Mouse (Mus musculus): ENCODE results near the gene Fbxl13.

DNA sequence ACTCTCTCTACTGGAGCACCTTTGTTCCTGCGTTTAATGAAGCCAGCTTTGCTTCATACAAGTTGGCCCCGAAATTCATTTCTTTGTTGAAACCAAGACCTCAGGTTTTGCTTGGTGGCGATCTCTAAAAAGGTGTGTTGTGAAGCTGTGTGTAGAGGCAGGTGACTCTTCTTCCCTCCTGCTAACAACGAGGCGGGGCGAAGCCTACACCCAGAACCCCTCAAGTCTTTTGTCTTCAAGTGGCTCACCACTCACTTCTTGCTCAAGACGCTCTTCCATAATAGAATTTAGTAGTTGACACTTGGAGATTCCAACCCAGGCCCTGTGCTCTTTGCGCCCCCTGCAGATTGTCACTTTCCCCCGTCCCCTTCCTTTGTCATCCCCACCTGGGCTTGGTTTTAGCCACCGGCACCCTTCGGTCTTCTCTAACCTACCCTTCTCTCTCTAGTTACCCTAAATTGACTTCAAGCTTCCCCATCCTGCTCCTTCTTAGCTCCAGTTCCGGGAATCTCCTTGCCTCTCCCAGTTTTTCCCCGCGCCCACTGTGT is 469 bp downstream of the Fbxl13 start:
- TF ChIP-seq CTCF (IDR thresholded peaks at IDR 0.05; ENCODE audit: borderline replicate concordance, extremely low read depth, insufficient read depth, insufficient read length), result no peak
- no peak for TF ChIP-seq POLR2A (IDR thresholded peaks at IDR 0.05; ENCODE audit: borderline replicate concordance, extremely low read depth, insufficient read depth, insufficient read length, poor library complexity, severe bottlenecking)

Measured in brain, embryonic 14.5 days (tissue).